Mouse (Mus musculus) lung, postnatal 0 days (tissue): ENCODE measurements around the gene Ubr4. TPM values are rescaled to one million over a fixed set of nuclear protein-coding genes. Genes with fewer than 3 reads are reported as not detected.

ENCODE experiments used
- ATAC-seq: fragments of 200-750 bp; cut with Nextera tagmentation; 2 replicates; pipeline ENCODE4 v1.8.0; 2017; ENCODE audit warnings: moderate library complexity
- DNase-seq: peaks from one replicate; pipeline ENCODE4 v3.0.0-alpha.2; 2016; ENCODE audit warnings: low spot score
- H3K27ac ChIP-seq: fragments of 300-500 bp; sonication (generic); 2 replicates; pipeline ENCODE4 v1.5.1; 2014; ENCODE audit warnings: antibody characterized with exemption, mild to moderate bottlenecking, low read length, mixed read lengths
- H3K27me3 ChIP-seq: fragments of 300-500 bp; sonication (generic); replicated peaks from 2 replicates; pipeline ENCODE4 v1.6.1; 2014; ENCODE audit warnings: low read length, mixed read lengths; ENCODE audit not compliant: insufficient read depth
- H3K36me3 ChIP-seq: fragments of 300-500 bp; sonication (generic); 2 replicates; pipeline ENCODE4 v1.6.1; 2014; ENCODE audit warnings: low read length, mixed read lengths; ENCODE audit not compliant: insufficient read depth
- H3K4me1 ChIP-seq: fragments of 300-500 bp; sonication (generic); 2 replicates; pipeline ENCODE4 v1.6.1; 2014; ENCODE audit warnings: antibody characterized with exemption, low read depth, low read length, mixed read lengths; ENCODE audit not compliant: insufficient read depth
- H3K4me2 ChIP-seq: fragments of 300-500 bp; sonication (generic); replicated peaks from 2 replicates; pipeline ENCODE4 v1.6.1; 2014; ENCODE audit warnings: low read depth, mild to moderate bottlenecking, low read length, moderate library complexity, mixed read lengths
- H3K4me3 ChIP-seq: fragments of 300-500 bp; sonication (generic); 2 replicates; pipeline ENCODE4 v1.5.1; 2014; ENCODE audit warnings: low read depth, low read length
- H3K9ac ChIP-seq: fragments of 300-500 bp; sonication (generic); replicated peaks from 2 replicates; pipeline ENCODE4 v1.6.1; 2014; ENCODE audit warnings: low read depth, mild to moderate bottlenecking
- H3K9me3 ChIP-seq: fragments of 300-500 bp; sonication (generic); 2 replicates; pipeline ENCODE4 v1.6.1; 2016; ENCODE audit warnings: low read length, mixed read lengths
- CTCF ChIP-seq: IDR thresholded peaks from 2 replicates; pipeline ENCODE4 v1.5.1; 2016; ENCODE audit warnings: antibody characterized with exemption, mild to moderate bottlenecking
- EP300 ChIP-seq: IDR thresholded peaks from 2 replicates; pipeline ENCODE4 v1.6.1; 2016; ENCODE audit warnings: antibody characterized with exemption, mild to moderate bottlenecking, control low read depth
- WGBS: fragments of 180-500 bp; shearing (Covaris S2); extraction: QIAGEN DNeasy Blood & Tissue Kit; methylation state at CpG from one replicate; pipeline ENCODE4 v1.1.7; 2014; 5-methylcytosine and 5-hydroxymethylcytosine counted together
- polyA plus RNA-seq: library from polyadenylated mRNA; unstranded; fragments of >200 nt; fragmentation: Nextera tagmentation; extraction: Ambion mirVana; gene quantifications from 2 replicates; pipeline ENCODE4 v1.2.1, GENCODE M21; 2015

Ubr4 gene
- polyA plus RNA-seq, 1 experiment from 2014 or later = 50.8 TPM

DNA sequence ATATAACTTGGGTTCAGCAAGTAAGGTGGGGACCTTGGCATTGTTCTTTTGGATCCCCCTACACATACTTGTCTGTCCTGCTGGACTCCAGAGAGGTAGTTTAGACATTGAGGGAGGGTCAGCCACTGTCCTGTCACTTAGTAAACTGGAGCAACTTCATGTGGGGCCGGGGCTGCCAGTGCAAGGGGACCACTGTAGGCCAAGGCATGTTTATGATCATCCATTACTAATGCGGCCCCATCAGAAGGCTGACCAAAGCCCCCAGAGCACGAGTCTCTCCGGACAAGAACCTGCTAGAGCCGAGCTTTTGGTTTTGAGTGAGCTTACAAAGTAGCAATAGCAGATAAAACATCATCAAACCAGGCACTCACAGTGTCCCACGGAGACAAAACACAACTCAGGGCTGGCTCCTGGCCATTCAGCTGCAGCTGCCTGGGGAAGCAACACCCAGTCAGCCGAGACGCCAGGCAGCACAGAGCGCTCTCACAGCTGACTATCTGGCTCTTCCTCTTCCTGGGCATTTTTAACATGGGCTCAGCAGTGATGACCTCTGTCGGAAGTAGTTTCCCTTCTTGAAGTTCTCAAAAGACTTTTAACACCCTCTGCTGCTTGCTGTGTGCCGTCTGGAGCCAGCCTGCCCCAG lies 138.1 kb downstream of the Ubr4 start:
- H3K4me1 ChIP-seq = no peaks in the 10 kb centered on the region
- H3K27ac ChIP-seq = no peak overlapping the region
- no peak overlapping the region for H3K4me2 ChIP-seq
- no peak overlapping the region for H3K4me3 ChIP-seq
- no peak for TF ChIP-seq EP300
- TF ChIP-seq CTCF = no peak
- H3K27me3 ChIP-seq = no peaks in the 10 kb centered on the region
- peak; percentile 53 for DNase-seq
- ATAC-seq = 0 out of 2 replicates have a peak, but pooled peaks have one; percentile 20
- H3K9ac ChIP-seq = no peak overlapping the region
- H3K9me3 ChIP-seq = no peaks in the 10 kb centered on the region
- H3K36me3 ChIP-seq = peaks cover 23% of the 10 kb centered on the region
- WGBS = 62% methylated on average over 11 of the region's 11 CpGs

DNA sequence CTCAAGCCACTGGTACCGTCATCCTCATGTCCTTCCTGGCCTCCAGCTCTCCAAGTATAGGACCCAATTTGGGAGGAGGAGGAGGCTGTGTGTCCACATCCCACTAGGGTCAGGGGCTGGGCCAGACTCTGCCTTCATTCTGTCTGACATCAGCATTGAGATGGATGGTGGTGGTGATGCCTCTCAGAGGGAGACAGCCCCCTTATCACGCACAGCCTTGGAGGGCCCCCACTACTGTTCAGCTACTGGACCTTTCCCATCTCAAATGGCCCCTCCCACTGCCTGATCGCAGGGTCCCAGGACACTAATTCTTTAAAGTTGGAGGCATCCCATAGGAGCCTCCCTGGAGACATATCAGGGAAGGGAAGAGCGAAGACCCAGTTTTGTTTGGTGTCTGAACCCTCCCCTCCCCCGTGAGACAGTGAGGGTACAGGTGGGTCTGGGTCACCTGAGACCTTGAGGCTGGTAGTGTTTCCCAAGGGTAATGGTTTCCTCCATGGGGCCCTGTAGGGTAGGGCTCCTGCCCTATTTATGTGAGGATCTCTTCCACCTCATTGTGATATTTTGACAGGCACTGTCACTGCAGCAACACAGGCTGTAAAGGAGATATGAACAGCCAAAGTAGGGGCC lies 139.2 kb downstream of the Ubr4 start:
- H3K36me3 ChIP-seq = peaks cover 14% of the 10 kb centered on the region; the same call in 1 of the 2 replicates
- DNase-seq = no peak

GRCm38 (mm10) chr4:139492258-139492833 lies 139.9 kb downstream of the Ubr4 start:
- H3K9ac ChIP-seq = no peak overlapping the region
- no peak overlapping the region for H3K4me2 ChIP-seq
- no peak for TF ChIP-seq EP300
- no peak for TF ChIP-seq CTCF
- no peaks in the 10 kb centered on the region for H3K4me1 ChIP-seq
- no peaks in the 10 kb centered on the region for H3K9me3 ChIP-seq
- DNase-seq (peak; percentile 48), ATAC-seq (peak; percentile 8; the same call in 1 of the 2 replicates)
- no peaks in the 10 kb centered on the region for H3K27me3 ChIP-seq
- no peak overlapping the region for H3K27ac ChIP-seq
- H3K36me3 ChIP-seq = peaks cover 9% of the 10 kb centered on the region; the same call in 1 of the 2 replicates
- WGBS = 42% methylated on average over 3 of the region's 3 CpGs
- no peak overlapping the region for H3K4me3 ChIP-seq

More for the DNA sequence above, 139.2 kb downstream of the Ubr4 start:
- Histone ChIP-seq H3K4me3 (no peak overlapping the region), H3K9me3 (no peaks in the 10 kb centered on the region), H3K27ac (no peak overlapping the region), H3K27me3 (no peaks in the 10 kb centered on the region), H3K4me1 (no peaks in the 10 kb centered on the region), H3K9ac (no peak overlapping the region), H3K4me2 (no peak overlapping the region)
- TF ChIP-seq CTCF = no peak
- TF ChIP-seq EP300 = no peak
- ATAC-seq = no peak
- 83% methylated on average over 5 of the region's 5 CpGs for WGBS

DNA sequence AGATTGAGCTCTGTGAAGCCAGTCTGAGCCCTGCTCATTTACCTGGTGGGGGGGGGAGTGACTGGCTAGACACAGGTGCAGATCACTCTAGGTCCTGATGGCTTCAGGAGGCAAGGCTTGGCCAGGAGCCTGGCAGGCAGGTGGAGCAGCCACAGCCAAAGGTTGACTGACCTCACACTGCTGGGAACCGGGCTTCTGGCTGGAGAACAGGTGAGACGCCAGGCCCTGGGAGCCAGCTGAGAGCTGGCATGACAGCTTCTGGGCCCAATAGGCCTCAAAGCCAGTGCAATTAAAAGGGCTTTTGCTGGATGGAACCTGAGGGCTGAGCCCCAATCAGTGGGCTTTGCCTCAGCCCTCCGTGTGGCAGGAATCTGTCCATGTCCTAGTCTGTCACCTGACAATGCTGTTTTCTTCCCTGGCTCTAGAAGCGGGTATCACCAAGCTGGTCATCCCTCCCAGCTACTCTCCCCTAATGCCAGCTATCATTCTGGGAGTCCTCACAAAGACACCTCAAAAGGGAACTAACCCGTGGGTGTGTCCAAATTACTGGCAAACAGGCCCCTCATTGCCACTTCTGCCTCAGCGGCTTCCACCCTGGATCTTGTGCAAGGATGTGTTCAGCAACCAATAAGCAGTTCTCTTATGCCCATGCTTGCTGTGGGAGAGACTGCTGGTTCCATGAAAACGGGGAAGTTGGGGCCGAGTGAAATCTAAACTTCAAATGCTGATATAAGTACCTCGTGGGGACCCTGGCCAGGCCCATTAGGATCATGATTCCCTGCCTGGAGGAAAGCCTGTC lies 141.0 kb downstream of the Ubr4 start:
- H3K27ac ChIP-seq = peak overlapping the region; percentile 32; the same call in 1 of the 2 replicates
- TF ChIP-seq EP300 = no peak
- peaks cover 4% of the 10 kb centered on the region; the same call in 1 of the 2 replicates for H3K36me3 ChIP-seq
- H3K4me2 ChIP-seq = no peak overlapping the region
- H3K27me3 ChIP-seq = no peaks in the 10 kb centered on the region
- H3K4me3 ChIP-seq = no peak overlapping the region
- 63% methylated on average over 9 of the region's 9 CpGs for WGBS
- DNase-seq (peak; percentile 36), ATAC-seq (peak; percentile 34)
- no peaks in the 10 kb centered on the region for H3K4me1 ChIP-seq
- H3K9me3 ChIP-seq = no peaks in the 10 kb centered on the region
- no peak overlapping the region for H3K9ac ChIP-seq

DNA sequence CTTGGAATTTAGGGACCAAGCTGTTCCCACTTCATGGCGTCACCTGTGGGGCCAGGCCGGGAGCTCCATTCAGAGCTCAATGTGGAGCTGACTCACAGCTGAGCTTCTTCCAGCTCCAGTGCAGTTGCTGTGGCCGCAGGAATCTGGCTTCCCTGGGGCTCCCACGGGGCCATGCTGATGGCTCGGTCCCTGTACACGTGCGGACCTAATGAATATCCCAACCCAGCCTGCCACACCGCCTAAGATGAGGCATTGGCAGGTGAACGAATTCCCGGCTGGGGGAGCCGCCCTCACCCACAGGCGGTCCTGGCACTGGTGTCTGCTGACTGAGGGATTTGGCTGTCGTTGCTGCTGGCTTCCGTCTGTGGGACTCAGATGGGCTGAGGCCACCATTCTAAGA lies 148.4 kb downstream of the Ubr4 start:
- Histone ChIP-seq H3K27ac (no peak overlapping the region), H3K27me3 (no peaks in the 10 kb centered on the region), H3K36me3 (no peaks in the 10 kb centered on the region), H3K4me1 (no peaks in the 10 kb centered on the region), H3K4me2 (no peak overlapping the region), H3K4me3 (no peak overlapping the region), H3K9ac (no peak overlapping the region), H3K9me3 (no peaks in the 10 kb centered on the region)
- ATAC-seq (peak; percentile 46), DNase-seq (no peak)
- 53% methylated on average over 14 of the region's 14 CpGs for WGBS
- TF ChIP-seq CTCF (no peak), EP300 (no peak)

GRCm38 (mm10) chr4:139501702-139502101 lies 149.3 kb downstream of the Ubr4 start:
- no peaks in the 10 kb centered on the region for H3K9me3 ChIP-seq
- TF ChIP-seq EP300 = no peak
- TF ChIP-seq CTCF = peak; percentile 45
- no peak overlapping the region for H3K9ac ChIP-seq
- H3K4me3 ChIP-seq = no peak overlapping the region
- WGBS = 80% methylated on average over 6 of the region's 6 CpGs
- H3K4me1 ChIP-seq = no peaks in the 10 kb centered on the region
- no peak for ATAC-seq
- H3K27ac ChIP-seq = no peak overlapping the region
- H3K4me2 ChIP-seq = no peak overlapping the region
- DNase-seq = no peak
- H3K27me3 ChIP-seq = no peaks in the 10 kb centered on the region
- no peaks in the 10 kb centered on the region for H3K36me3 ChIP-seq
